Mouse (Mus musculus) lung, embryonic 14.5 days (tissue): Measurements from ENCODE around the gene Bank1. TPM values are rescaled to one million over a fixed set of nuclear protein-coding genes. Genes with fewer than 3 reads are reported as not detected.

Experiments used
- ATAC-seq: fragments of 200-750 bp; cut with Nextera tagmentation; 2 replicates; pipeline ENCODE4 v1.8.0; 2017; ENCODE audit warnings: mild to moderate bottlenecking, moderate TSS enrichment, moderate library complexity; ENCODE audit not compliant: insufficient read depth
- DNase-seq: peaks from one replicate; pipeline ENCODE4 v3.0.0-alpha.2; 2015
- H3K27ac ChIP-seq: fragments of 300-500 bp; sonication (generic); 2 replicates; pipeline ENCODE4 v1.5.1; 2014; ENCODE audit warnings: low read depth, mild to moderate bottlenecking, moderate library complexity
- H3K27me3 ChIP-seq: fragments of 300-500 bp; sonication (generic); 2 replicates; pipeline ENCODE4 v1.6.1; 2014; ENCODE audit warnings: low read length, control low read depth; ENCODE audit not compliant: insufficient read depth
- H3K36me3 ChIP-seq: fragments of 300-500 bp; sonication (generic); 2 replicates; pipeline ENCODE4 v1.6.1; 2014; ENCODE audit warnings: control low read depth; ENCODE audit not compliant: insufficient read depth
- H3K4me1 ChIP-seq: fragments of 300-500 bp; sonication (generic); 2 replicates; pipeline ENCODE4 v1.6.1; 2014; ENCODE audit warnings: antibody characterized with exemption, control low read depth; ENCODE audit not compliant: insufficient read depth
- H3K4me2 ChIP-seq: fragments of 300-500 bp; sonication (generic); 2 replicates; pipeline ENCODE4 v1.6.1; 2014; ENCODE audit warnings: mild to moderate bottlenecking
- H3K4me3 ChIP-seq: fragments of 300-500 bp; sonication (generic); 2 replicates; pipeline ENCODE4 v1.5.1; 2014; ENCODE audit warnings: low read depth, low read length
- H3K9ac ChIP-seq: fragments of 300-500 bp; sonication (generic); 2 replicates; pipeline ENCODE4 v1.6.1; 2014
- H3K9me3 ChIP-seq: fragments of 300-500 bp; sonication (generic); 2 replicates; pipeline ENCODE4 v1.6.1; 2016; ENCODE audit warnings: low read depth, low read length, control low read depth
- CTCF ChIP-seq: IDR thresholded peaks from 2 replicates; pipeline ENCODE4 v1.5.1; 2016; ENCODE audit warnings: antibody characterized with exemption, low read depth
- WGBS: fragments of 180-500 bp; shearing (Covaris S2); extraction: QIAGEN DNeasy Blood & Tissue Kit; methylation state at CpG from one replicate; pipeline ENCODE4 v1.1.7; 2014; 5-methylcytosine and 5-hydroxymethylcytosine counted together
- polyA plus RNA-seq: library from polyadenylated mRNA; unstranded; fragments of >200 nt; fragmentation: Nextera tagmentation; extraction: Ambion mirVana; gene quantifications from 2 replicates; pipeline ENCODE4 v1.2.1, GENCODE M21; 2014

Bank1 gene
- polyA plus RNA-seq, 1 experiment from 2014 or later, result 0.74 TPM

- no peaks in the 10 kb centered on the region for H3K27me3 ChIP-seq
- no peak for DNase-seq
- no peak overlapping the region for H3K4me3 ChIP-seq
- no peak overlapping the region for H3K9ac ChIP-seq
- no peaks in the 10 kb centered on the region for H3K36me3 ChIP-seq
- no peak for TF ChIP-seq CTCF
- ATAC-seq, result no peak
- no peak overlapping the region for H3K4me2 ChIP-seq
- no peaks in the 10 kb centered on the region for H3K9me3 ChIP-seq
- WGBS, result 98% methylated on average over 1 of the region's 1 CpGs
- H3K27ac ChIP-seq, result no peak overlapping the region
- H3K4me1 ChIP-seq, result no peaks in the 10 kb centered on the region
Measured at GRCm38 (mm10) chr3:136189661-136190228, 136.1 kb downstream of the Bank1 start.

- TF ChIP-seq CTCF, result no peak
- DNase-seq (no peak), ATAC-seq (no peak)
- 83% methylated on average over 3 of the region's 3 CpGs for WGBS
- Histone ChIP-seq H3K4me1 (no peaks in the 10 kb centered on the region), H3K36me3 (no peaks in the 10 kb centered on the region), H3K27me3 (no peaks in the 10 kb centered on the region), H3K27ac (no peak overlapping the region), H3K4me3 (no peak overlapping the region), H3K4me2 (no peak overlapping the region), H3K9ac (no peak overlapping the region), H3K9me3 (no peaks in the 10 kb centered on the region)
Measured at GRCm38 (mm10) chr3:136186548-136187113, 139.2 kb downstream of the Bank1 start.

- no peak overlapping the region for H3K4me3 ChIP-seq
- no peak overlapping the region for H3K4me2 ChIP-seq
- no peaks in the 10 kb centered on the region for H3K27me3 ChIP-seq
- no peak overlapping the region for H3K9ac ChIP-seq
- H3K27ac ChIP-seq, result no peak overlapping the region
- H3K9me3 ChIP-seq, result no peaks in the 10 kb centered on the region
- ATAC-seq (no peak), DNase-seq (no peak)
- H3K36me3 ChIP-seq, result no peaks in the 10 kb centered on the region
- H3K4me1 ChIP-seq, result no peaks in the 10 kb centered on the region
- TF ChIP-seq CTCF, result no peak
Measured at GRCm38 (mm10) chr3:136171631-136172030, 154.2 kb downstream of the Bank1 start.

DNA sequence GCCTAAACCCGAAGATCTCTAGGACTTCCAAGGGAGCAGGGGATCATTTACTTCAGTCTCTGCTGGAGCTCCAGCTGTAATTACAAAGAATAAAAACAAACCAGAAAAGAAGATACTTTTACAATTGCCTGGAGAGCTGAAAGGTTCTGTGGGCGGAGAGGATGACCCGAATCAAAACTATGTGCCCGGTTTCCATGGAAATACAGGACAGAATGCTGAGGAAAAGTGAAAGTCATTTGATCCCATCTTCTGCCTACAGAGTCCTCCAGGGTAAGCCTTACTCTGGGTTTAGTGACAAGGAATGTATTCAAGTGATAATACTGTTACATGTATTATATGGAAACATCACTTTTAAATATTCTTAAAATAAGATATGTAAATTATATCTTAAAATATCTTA, 157.8 kb downstream of the Bank1 start:
- H3K9me3 ChIP-seq, result no peaks in the 10 kb centered on the region
- no peaks in the 10 kb centered on the region for H3K27me3 ChIP-seq
- H3K36me3 ChIP-seq, result no peaks in the 10 kb centered on the region
- H3K4me1 ChIP-seq, result no peaks in the 10 kb centered on the region
- no peak overlapping the region for H3K4me2 ChIP-seq
- H3K9ac ChIP-seq, result no peak overlapping the region
- no peak overlapping the region for H3K4me3 ChIP-seq
- H3K27ac ChIP-seq, result no peak overlapping the region
- WGBS, result 67% methylated on average over 4 of the region's 4 CpGs
- TF ChIP-seq CTCF, result no peak
- DNase-seq (no peak), ATAC-seq (no peak)

DNA sequence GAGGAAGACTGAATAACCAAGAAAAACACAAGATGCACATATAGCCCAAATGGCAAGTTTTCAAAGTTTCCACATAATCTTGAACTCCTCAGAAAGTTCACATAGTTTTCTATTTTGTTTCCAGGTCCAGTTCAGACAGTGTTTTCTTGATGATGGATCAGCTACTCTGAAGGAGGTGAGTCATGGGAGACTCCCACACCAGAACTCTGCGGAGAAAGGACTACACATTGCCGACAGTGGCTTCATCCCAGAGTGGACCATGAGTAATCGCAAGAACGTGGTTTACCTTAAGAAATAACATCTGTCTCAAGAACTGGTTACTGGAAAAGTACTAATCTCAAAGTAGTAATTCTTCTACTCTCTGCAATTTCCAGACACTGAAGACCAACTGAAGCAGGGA, 159.2 kb downstream of the Bank1 start:
- TF ChIP-seq CTCF, result no peak
- WGBS, result 72% methylated on average over 4 of the region's 4 CpGs
- Histone ChIP-seq H3K36me3 (no peaks in the 10 kb centered on the region), H3K27ac (no peak overlapping the region), H3K4me1 (no peaks in the 10 kb centered on the region), H3K9me3 (no peaks in the 10 kb centered on the region), H3K4me3 (no peak overlapping the region), H3K27me3 (no peaks in the 10 kb centered on the region), H3K4me2 (no peak overlapping the region), H3K9ac (no peak overlapping the region)
- ATAC-seq (no peak), DNase-seq (no peak)

- Histone ChIP-seq H3K9me3 (no peaks in the 10 kb centered on the region), H3K4me3 (no peak overlapping the region), H3K27ac (no peak overlapping the region), H3K4me2 (no peak overlapping the region), H3K4me1 (no peaks in the 10 kb centered on the region), H3K27me3 (no peaks in the 10 kb centered on the region), H3K9ac (no peak overlapping the region), H3K36me3 (no peaks in the 10 kb centered on the region)
- no peak for ATAC-seq
- TF ChIP-seq CTCF, result no peak
- WGBS, result 76% methylated on average over 2 of the region's 2 CpGs
- no peak for DNase-seq
Measured at GRCm38 (mm10) chr3:136166033-136166361, 159.9 kb downstream of the Bank1 start.

- H3K36me3 ChIP-seq, result no peaks in the 10 kb centered on the region
- no peaks in the 10 kb centered on the region for H3K27me3 ChIP-seq
- no peak overlapping the region for H3K27ac ChIP-seq
- no peak overlapping the region for H3K4me2 ChIP-seq
- ATAC-seq (no peak), DNase-seq (no peak)
- no peak overlapping the region for H3K9ac ChIP-seq
- TF ChIP-seq CTCF, result no peak
- 74% methylated on average over 7 of the region's 7 CpGs for WGBS
- H3K4me3 ChIP-seq, result no peak overlapping the region
- no peaks in the 10 kb centered on the region for H3K9me3 ChIP-seq
- no peaks in the 10 kb centered on the region for H3K4me1 ChIP-seq
Measured at GRCm38 (mm10) chr3:136165167-136166032, 160.5 kb downstream of the Bank1 start.
